Mouse (Mus musculus): ENCODE data around the gene Ucma. TPM values are rescaled to one million over a fixed set of nuclear protein-coding genes. Genes with fewer than 3 reads are reported as not detected.

Ucma gene
- total RNA-seq, 2 experiments from 2014 or later, result not detected

Other genes starting within 250 kb of the Ucma start
- 10 to 100 TPM; 41.7 to 42.0 TPM for gene Sephs1, start 94.6 kb upstream of the Ucma start, total RNA-seq (2021)
- gene Phyh, start 57.1 kb upstream of the Ucma start, total RNA-seq (2021), result 100 to 1,000 TPM; 293 to 306 TPM
- 10 to 100 TPM in 1 of 2 experiments, 1 to 10 TPM in 1; 9.7 to 14.0 TPM for gene Mcm10, start 36.7 kb downstream of the Ucma start, total RNA-seq (2021)
- gene Optn, start 87.9 kb downstream of the Ucma start, total RNA-seq (2021), result 10 to 100 TPM; 38.5 to 39.8 TPM
- 1 to 10 TPM; 7.4 TPM for gene Ccdc3, start 161.7 kb downstream of the Ucma start, total RNA-seq (2021)

All from heart, postnatal 4 days (tissue).